In the genomic region with DNA sequence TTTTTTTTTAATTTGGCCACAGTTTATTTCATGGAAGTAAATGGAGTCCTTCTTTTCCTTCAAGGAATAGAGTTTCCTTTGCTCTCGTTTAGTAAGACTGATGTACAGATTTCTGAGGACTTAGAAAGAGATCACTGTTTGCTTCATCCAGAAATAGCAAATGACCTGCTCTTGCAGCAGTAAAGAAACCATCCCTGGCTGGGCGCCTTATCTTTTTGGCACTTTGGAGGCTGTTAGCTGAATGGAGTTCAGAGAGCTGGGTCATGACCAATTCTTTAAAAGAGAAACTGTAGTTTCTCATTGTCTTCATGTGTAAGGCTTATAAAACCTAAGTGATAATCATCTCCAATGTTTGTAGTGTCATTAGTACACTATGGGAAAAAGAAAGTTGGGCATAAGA, we compare ENCODE assay signal across 10 mouse cellular contexts.
A peak's percentile ranks its signal among the peaks of the same experiment; 100 is the strongest.
DNase-seq lines count a peak whose midpoint lies in the region; ATAC-seq and TF ChIP-seq lines count a peak whose summit lies in the region.
"Had no signal": no experiment of that assay in that cellular context is flagged by ENCODE, and none has a peak within 500 bp of the region (broad histone marks: within the 10 kb centered on the region; RNA-seq: fewer than 3 reads in every experiment).

No protein-coding gene starts in this region.

- H3K4me1 ChIP-seq in heart, embryonic 16.5 days (ENCODE audit: control insufficient read depth, insufficient read depth, low read length), result peaks cover 21% of the 10 kb centered on the region
- H3K4me1 ChIP-seq in intestine, postnatal 0 days (replicated peaks; ENCODE audit: control insufficient read depth, insufficient read depth, low read length), result no peaks in the 10 kb centered on the region

- intact Hi-C loops in left cerebral cortex, postnatal 36 days (cut with DNase I), result no loop called here

- no peak overlapping the region for H3K27ac ChIP-seq in heart, embryonic 16.5 days (ENCODE audit: low read length)
- H3K27ac ChIP-seq in intestine, postnatal 0 days (ENCODE audit: low read depth, low read length), result no peak overlapping the region

- peak; percentile 61 for ATAC-seq in heart, embryonic 16.5 days (replicated peaks; ENCODE audit: extremely low read depth, insufficient read depth, low FRiP score)
- no peak for ATAC-seq in intestine, postnatal 0 days

- 8% methylated on average over 2 of the region's 2 CpGs for WGBS in heart, embryonic 16.5 days
- WGBS in intestine, postnatal 0 days, result 40% methylated on average over 2 of the region's 2 CpGs

- TF ChIP-seq CTCF in intestine, postnatal 0 days (IDR thresholded peaks at IDR 0.05; ENCODE audit: low read depth), result no peak

- no peak overlapping the region for H3K9ac ChIP-seq in heart, embryonic 16.5 days (ENCODE audit: low read length)
- no peak overlapping the region for H3K9ac ChIP-seq in intestine, postnatal 0 days (ENCODE audit: low read depth, low read length)

- H3K4me2 ChIP-seq in heart, embryonic 16.5 days (ENCODE audit: low read depth, low read length), result no peak overlapping the region
- no peak overlapping the region for H3K4me2 ChIP-seq in intestine, postnatal 0 days (replicated peaks; ENCODE audit: low read depth)

- no peak overlapping the region for H3K4me3 ChIP-seq in heart, embryonic 16.5 days (ENCODE audit: low read length)
- H3K4me3 ChIP-seq in intestine, postnatal 0 days (ENCODE audit: low read depth, low read length), result no peak overlapping the region
- H3K4me3 ChIP-seq: megakaryocyte, embryonic 14.5 days had no signal

- peak; percentile 42 to 63 for DNase-seq in cerebellum, postnatal 25 days
- no peak for DNase-seq in cerebellum, adult 8-10 months
- DNase-seq in testis, postnatal 10 days (ENCODE audit: low spot score), result peak; percentile 53
- DNase-seq in testis, postnatal 14 days (ENCODE audit: low spot score), result no peak
- DNase-seq in ovary, postnatal 14 days (ENCODE audit: low spot score), result peak; percentile 17
- no peak for DNase-seq in left cerebral cortex, postnatal 36 days (ENCODE audit: low spot score in 2 of 2)
- DNase-seq: thymus, adult 2 months had no signal

- H3K36me3 ChIP-seq in heart, embryonic 16.5 days (ENCODE audit: control insufficient read depth, insufficient read depth), result no peaks in the 10 kb centered on the region
- H3K36me3 ChIP-seq in intestine, postnatal 0 days (ENCODE audit: control insufficient read depth, insufficient read depth), result no peaks in the 10 kb centered on the region

- no peaks in the 10 kb centered on the region for H3K9me3 ChIP-seq in heart, embryonic 16.5 days (replicated peaks; ENCODE audit: control insufficient read depth, low read length)
- H3K9me3 ChIP-seq in intestine, postnatal 0 days (ENCODE audit: control insufficient read depth), result no peaks in the 10 kb centered on the region

- H3K27me3 ChIP-seq in heart, embryonic 16.5 days (ENCODE audit: control insufficient read depth, insufficient read depth, low read length), result no peaks in the 10 kb centered on the region
- H3K27me3 ChIP-seq in intestine, postnatal 0 days (replicated peaks; ENCODE audit: control insufficient read depth, insufficient read depth, low read length), result no peaks in the 10 kb centered on the region
- H3K27me3 ChIP-seq: megakaryocyte, embryonic 14.5 days had no signal

Comparison
In these comparisons a context has a peak if more than half of its experiments do, and no peak if none do; other contexts are left out.
1. DNase-seq: peak in cerebellum, postnatal 25 days (2 of 2), testis, postnatal 10 days (single experiment) and ovary, postnatal 14 days (single experiment); none in cerebellum, adult 8-10 months (single experiment), testis, postnatal 14 days (single experiment) and left cerebral cortex, postnatal 36 days (0 of 2).